Mouse (Mus musculus) neural tube, embryonic 13.5 days (tissue): ENCODE measurements at regions not wholly inside any gene's neighbourhood (a gene's known extent, or its start where the extent isn't known, plus 50 kb on each side); places are given as distances from the start of the nearest gene placed in this dataset.
A peak's percentile ranks its signal among the peaks of the same experiment; 100 is the strongest.

Source experiments
- ATAC-seq: fragments of 200-750 bp; cut with Nextera tagmentation; 2 replicates; pipeline ENCODE4 v1.8.0; 2017; ENCODE audit warnings: low read depth, mild to moderate bottlenecking, moderate TSS enrichment, moderate library complexity
- H3K27ac ChIP-seq: fragments of 300-500 bp; sonication (generic); replicated peaks from 2 replicates; pipeline ENCODE4 v1.5.1; 2015; ENCODE audit warnings: moderate library complexity, mild to moderate bottlenecking, inconsistent platforms
- H3K27me3 ChIP-seq: fragments of 300-500 bp; sonication (generic); 2 replicates; pipeline ENCODE4 v1.6.1; 2015; ENCODE audit warnings: mild to moderate bottlenecking, inconsistent platforms
- H3K36me3 ChIP-seq: fragments of 300-500 bp; sonication (generic); 2 replicates; pipeline ENCODE4 v1.6.1; 2015; ENCODE audit warnings: mild to moderate bottlenecking, inconsistent platforms
- H3K4me1 ChIP-seq: fragments of 300-500 bp; sonication (generic); replicated peaks from 2 replicates; pipeline ENCODE4 v1.6.1; 2015; ENCODE audit warnings: inconsistent platforms
- H3K4me2 ChIP-seq: fragments of 300-500 bp; sonication (generic); 2 replicates; pipeline ENCODE4 v1.6.1; 2015; ENCODE audit warnings: inconsistent platforms, mild to moderate bottlenecking, moderate library complexity
- H3K4me3 ChIP-seq: fragments of 300-500 bp; sonication (generic); 2 replicates; pipeline ENCODE4 v1.5.1; 2015; ENCODE audit warnings: mild to moderate bottlenecking, inconsistent platforms
- H3K9ac ChIP-seq: fragments of 300-500 bp; sonication (generic); 2 replicates; pipeline ENCODE4 v1.6.1; 2015; ENCODE audit warnings: moderate library complexity, mild to moderate bottlenecking, inconsistent platforms
- H3K9me3 ChIP-seq: fragments of 300-500 bp; sonication (generic); 2 replicates; pipeline ENCODE4 v1.6.1; 2016; ENCODE audit warnings: inconsistent platforms
- WGBS: fragments of 180-500 bp; shearing (Covaris S2); methylation state at CpG from one replicate; pipeline ENCODE4 v1.1.7; 2015; 5-methylcytosine and 5-hydroxymethylcytosine counted together

GRCm38 (mm10) chr2:169049947-169050346, 94.6 kb upstream of the Zfp64 start:
- Histone ChIP-seq H3K4me2 (no peak overlapping the region), H3K36me3 (no peaks in the 10 kb centered on the region), H3K4me3 (no peak overlapping the region), H3K27me3 (no peaks in the 10 kb centered on the region), H3K27ac (no peak overlapping the region), H3K4me1 (no peaks in the 10 kb centered on the region), H3K9me3 (no peaks in the 10 kb centered on the region), H3K9ac (no peak overlapping the region)
- no peak for ATAC-seq
- 92% methylated on average over 14 of the region's 14 CpGs for WGBS

GRCm38 (mm10) chr2:169041748-169042147, 86.4 kb upstream of the Zfp64 start:
- WGBS = 94% methylated on average over 2 of the region's 2 CpGs
- Histone ChIP-seq H3K4me3 (no peak overlapping the region), H3K36me3 (no peaks in the 10 kb centered on the region), H3K4me2 (no peak overlapping the region), H3K9me3 (peaks cover 5% of the 10 kb centered on the region), H3K4me1 (peaks cover 7% of the 10 kb centered on the region), H3K27me3 (no peaks in the 10 kb centered on the region), H3K9ac (no peak overlapping the region), H3K27ac (no peak overlapping the region)
- no peak for ATAC-seq

GRCm38 (mm10) chr2:169037975-169038374, 82.6 kb upstream of the Zfp64 start:
- H3K27me3 ChIP-seq = no peaks in the 10 kb centered on the region
- H3K9ac ChIP-seq = no peak overlapping the region
- peak overlapping the region; percentile 75 for H3K27ac ChIP-seq
- H3K36me3 ChIP-seq = no peaks in the 10 kb centered on the region
- H3K4me2 ChIP-seq = no peak overlapping the region
- H3K9me3 ChIP-seq = peaks cover 5% of the 10 kb centered on the region
- H3K4me3 ChIP-seq = no peak overlapping the region
- peaks cover 7% of the 10 kb centered on the region for H3K4me1 ChIP-seq
- 42% methylated on average over 11 of the region's 11 CpGs for WGBS
- peak; percentile 40; the same call in 1 of the 2 replicates for ATAC-seq

- Histone ChIP-seq H3K4me2 (no peak overlapping the region), H3K4me1 (peaks cover 7% of the 10 kb centered on the region), H3K4me3 (no peak overlapping the region), H3K9me3 (peaks cover 5% of the 10 kb centered on the region), H3K9ac (no peak overlapping the region), H3K36me3 (no peaks in the 10 kb centered on the region), H3K27me3 (no peaks in the 10 kb centered on the region), H3K27ac (peak overlapping the region; percentile 75)
- 49% methylated on average over 9 of the region's 9 CpGs for WGBS
- ATAC-seq = no peak
Observed at GRCm38 (mm10) chr2:169037519-169037918, 82.1 kb upstream of the Zfp64 start.

- Histone ChIP-seq H3K36me3 (no peaks in the 10 kb centered on the region), H3K4me2 (no peak overlapping the region), H3K27ac (no peak overlapping the region), H3K4me3 (no peak overlapping the region), H3K9me3 (no peaks in the 10 kb centered on the region), H3K9ac (no peak overlapping the region), H3K4me1 (peaks cover 7% of the 10 kb centered on the region), H3K27me3 (no peaks in the 10 kb centered on the region)
- no peak for ATAC-seq
- 33% methylated on average over 3 of the region's 3 CpGs for WGBS
Observed at GRCm38 (mm10) chr2:169035315-169035714, 79.9 kb upstream of the Zfp64 start.

GRCm38 (mm10) chr2:169033997-169034396, 78.6 kb upstream of the Zfp64 start:
- Histone ChIP-seq H3K36me3 (no peaks in the 10 kb centered on the region), H3K27me3 (no peaks in the 10 kb centered on the region), H3K9ac (no peak overlapping the region), H3K4me3 (no peak overlapping the region), H3K4me1 (peaks cover 7% of the 10 kb centered on the region), H3K27ac (no peak overlapping the region), H3K4me2 (no peak overlapping the region), H3K9me3 (no peaks in the 10 kb centered on the region)
- ATAC-seq = no peak
- 62% methylated on average over 18 of the region's 18 CpGs for WGBS

DNA sequence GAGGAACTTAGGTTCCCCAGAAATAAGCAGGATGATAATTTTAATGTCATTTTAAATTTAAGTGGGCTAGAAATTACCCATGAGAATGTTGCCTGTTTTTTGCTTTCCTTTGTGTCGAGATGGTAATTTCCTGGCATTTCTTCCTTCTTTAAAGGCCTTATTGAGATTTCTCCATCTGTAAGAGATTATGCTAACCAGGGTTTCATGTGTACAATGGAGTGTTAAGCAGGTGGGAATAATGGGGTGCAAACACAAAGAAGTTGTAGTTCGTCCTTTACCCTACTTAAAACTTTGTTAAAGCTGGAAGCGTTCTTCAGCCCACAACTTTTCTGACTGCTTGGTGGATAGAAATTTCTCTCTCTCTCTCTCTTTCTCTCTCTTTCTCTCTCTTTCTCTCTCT, 77.8 kb upstream of the Zfp64 start:
- 39% methylated on average over 3 of the region's 3 CpGs for WGBS
- Histone ChIP-seq H3K4me1 (peaks cover 6% of the 10 kb centered on the region), H3K4me3 (no peak overlapping the region), H3K9me3 (no peaks in the 10 kb centered on the region), H3K4me2 (no peak overlapping the region), H3K27ac (no peak overlapping the region), H3K27me3 (no peaks in the 10 kb centered on the region), H3K9ac (no peak overlapping the region), H3K36me3 (no peaks in the 10 kb centered on the region)
- ATAC-seq = no peak

GRCm38 (mm10) chr2:169028531-169029114, 73.2 kb upstream of the Zfp64 start:
- H3K36me3 ChIP-seq = no peaks in the 10 kb centered on the region
- ATAC-seq = no peak
- H3K9me3 ChIP-seq = no peaks in the 10 kb centered on the region
- H3K27me3 ChIP-seq = no peaks in the 10 kb centered on the region
- no peak overlapping the region for H3K27ac ChIP-seq
- H3K4me2 ChIP-seq = no peak overlapping the region
- no peak overlapping the region for H3K9ac ChIP-seq
- 78% methylated on average over 9 of the region's 9 CpGs for WGBS
- H3K4me1 ChIP-seq = no peaks in the 10 kb centered on the region
- H3K4me3 ChIP-seq = no peak overlapping the region

GRCm38 (mm10) chr2:169019037-169019436, 63.6 kb upstream of the Zfp64 start:
- ATAC-seq = no peak
- no peaks in the 10 kb centered on the region for H3K27me3 ChIP-seq
- no peak overlapping the region for H3K9ac ChIP-seq
- H3K9me3 ChIP-seq = no peaks in the 10 kb centered on the region
- H3K4me2 ChIP-seq = no peak overlapping the region
- H3K4me1 ChIP-seq = no peaks in the 10 kb centered on the region
- no peaks in the 10 kb centered on the region for H3K36me3 ChIP-seq
- WGBS = 81% methylated on average over 3 of the region's 3 CpGs
- H3K4me3 ChIP-seq = no peak overlapping the region
- H3K27ac ChIP-seq = no peak overlapping the region

DNA sequence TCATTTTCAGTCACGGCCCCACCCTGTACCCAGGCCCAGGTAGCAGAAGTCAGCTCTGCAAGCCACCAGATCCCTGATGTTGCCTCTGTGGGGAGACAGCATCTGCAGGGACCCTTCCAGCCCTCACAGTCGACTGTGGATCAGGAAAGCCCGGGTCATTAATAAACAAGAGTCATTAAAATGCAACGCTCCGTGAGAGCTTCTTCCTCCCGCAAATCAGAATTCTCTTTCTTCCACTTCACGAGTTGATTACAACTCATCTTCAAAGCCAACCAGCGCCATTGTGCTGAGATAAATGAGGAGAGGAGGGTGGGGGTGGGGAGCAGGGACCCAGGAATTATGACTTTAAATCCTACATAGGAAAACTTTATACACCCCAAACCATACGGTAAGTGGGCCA, 54.9 kb upstream of the Zfp64 start:
- peaks cover 39% of the 10 kb centered on the region for H3K4me1 ChIP-seq
- no peak overlapping the region for H3K4me3 ChIP-seq
- H3K4me2 ChIP-seq = 0 out of 2 replicates have a peak overlapping the region, but pooled peaks have one; percentile 14
- 27% methylated on average over 9 of the region's 9 CpGs for whole genome bisulfite sequencing
- H3K27ac ChIP-seq = peak overlapping the region; percentile 71
- ATAC-seq = no peak
- H3K9me3 ChIP-seq = no peaks in the 10 kb centered on the region
- peak overlapping the region; percentile 39; the same call in 1 of the 2 replicates for H3K9ac ChIP-seq
- no peaks in the 10 kb centered on the region for H3K27me3 ChIP-seq
- H3K36me3 ChIP-seq = no peaks in the 10 kb centered on the region

DNA sequence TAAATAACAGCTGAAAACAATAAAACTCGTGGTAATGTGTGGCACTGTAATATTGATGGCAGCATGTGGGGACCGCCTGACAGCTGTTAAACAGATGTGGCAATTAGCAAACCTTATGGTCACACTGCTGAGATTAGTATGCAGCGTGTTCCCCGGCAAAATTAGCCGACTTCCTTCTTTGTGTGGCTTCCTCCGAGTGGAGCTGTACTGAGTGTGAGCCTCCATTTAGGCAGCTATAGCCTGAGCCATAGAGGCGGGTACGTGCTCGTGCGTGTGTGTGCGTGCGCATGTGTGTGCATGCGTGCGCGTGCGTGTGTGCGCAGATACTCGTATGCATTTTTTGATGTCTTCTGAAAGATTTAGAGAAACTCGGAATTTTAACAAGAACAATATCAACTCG, 53.4 kb upstream of the Zfp64 start:
- ATAC-seq = peak; percentile 85
- no peaks in the 10 kb centered on the region for H3K9me3 ChIP-seq
- H3K4me1 ChIP-seq = peaks cover 39% of the 10 kb centered on the region
- H3K27ac ChIP-seq = peak overlapping the region; percentile 80
- H3K9ac ChIP-seq = no peak overlapping the region
- H3K27me3 ChIP-seq = no peaks in the 10 kb centered on the region
- H3K4me3 ChIP-seq = no peak overlapping the region
- no peaks in the 10 kb centered on the region for H3K36me3 ChIP-seq
- WGBS = 55% methylated on average over 20 of the region's 20 CpGs
- H3K4me2 ChIP-seq = peak overlapping the region; percentile 23

- Histone ChIP-seq H3K27ac (peak overlapping the region; percentile 80), H3K4me3 (no peak overlapping the region), H3K4me2 (peak overlapping the region; percentile 23), H3K36me3 (no peaks in the 10 kb centered on the region), H3K27me3 (no peaks in the 10 kb centered on the region), H3K9me3 (no peaks in the 10 kb centered on the region), H3K4me1 (peaks cover 39% of the 10 kb centered on the region), H3K9ac (no peak overlapping the region)
- 39% methylated on average over 9 of the region's 9 CpGs for WGBS
- peak; percentile 55; the same call in 1 of the 2 replicates for ATAC-seq
Observed at GRCm38 (mm10) chr2:169008333-169008732, 52.9 kb upstream of the Zfp64 start.

- Histone ChIP-seq H3K9ac (no peak overlapping the region), H3K36me3 (no peaks in the 10 kb centered on the region), H3K4me2 (no peak overlapping the region), H3K27ac (no peak overlapping the region), H3K9me3 (no peaks in the 10 kb centered on the region), H3K4me3 (no peak overlapping the region), H3K4me1 (peaks cover 39% of the 10 kb centered on the region), H3K27me3 (no peaks in the 10 kb centered on the region)
- ATAC-seq = no peak
- 82% methylated on average over 10 of the region's 10 CpGs for WGBS
Observed at GRCm38 (mm10) chr2:169006549-169006948, 51.2 kb upstream of the Zfp64 start.
